Mouse (Mus musculus) forebrain, embryonic 13.5 days (tissue): Measurements from ENCODE around the gene Farsa. TPM values are rescaled to one million over a fixed set of nuclear protein-coding genes. Genes with fewer than 3 reads are reported as not detected.
A peak's percentile ranks its signal among the peaks of the same experiment; 100 is the strongest.
"Not testable (repeated sequence)": the region's sequence is repeated elsewhere in the genome, so short reads cannot be mapped to it uniquely, and the experiment has no call there.

Experiments used
- ATAC-seq: fragments of 200-750 bp; cut with Nextera tagmentation; 2 replicates; pipeline ENCODE4 v1.8.0; 2017
- H3K27ac ChIP-seq: fragments of 300-500 bp; sonication (generic); 2 replicates; pipeline ENCODE4 v1.5.1; 2015; ENCODE audit warnings: inconsistent platforms, mild to moderate bottlenecking, moderate library complexity
- H3K27me3 ChIP-seq: fragments of 300-500 bp; sonication (generic); 2 replicates; pipeline ENCODE4 v1.6.1; 2015; ENCODE audit warnings: mild to moderate bottlenecking, inconsistent platforms
- H3K36me3 ChIP-seq: fragments of 300-500 bp; sonication (generic); 2 replicates; pipeline ENCODE4 v1.6.1; 2015; ENCODE audit warnings: mild to moderate bottlenecking, inconsistent platforms; ENCODE audit not compliant: poor library complexity, severe bottlenecking
- H3K4me1 ChIP-seq: fragments of 300-500 bp; sonication (generic); 2 replicates; pipeline ENCODE4 v1.6.1; 2015; ENCODE audit warnings: inconsistent platforms
- H3K4me2 ChIP-seq: fragments of 300-500 bp; sonication (generic); 2 replicates; pipeline ENCODE4 v1.6.1; 2015; ENCODE audit warnings: inconsistent platforms, mild to moderate bottlenecking, moderate library complexity
- H3K4me3 ChIP-seq: fragments of 300-500 bp; sonication (generic); 2 replicates; pipeline ENCODE4 v1.5.1; 2015; ENCODE audit warnings: mild to moderate bottlenecking, inconsistent platforms
- H3K9ac ChIP-seq: fragments of 300-500 bp; sonication (generic); 2 replicates; pipeline ENCODE4 v1.6.1; 2015; ENCODE audit warnings: mild to moderate bottlenecking, inconsistent platforms
- H3K9me3 ChIP-seq: fragments of 300-500 bp; sonication (generic); replicated peaks from 2 replicates; pipeline ENCODE4 v1.6.1; 2016; ENCODE audit warnings: inconsistent platforms
- WGBS: fragments of 180-500 bp; shearing (Covaris S2); methylation state at CpG from one replicate; pipeline ENCODE4 v1.1.7; 2015; 5-methylcytosine and 5-hydroxymethylcytosine counted together
- polyA plus RNA-seq: library from polyadenylated mRNA; unstranded; fragments of >200 nt; fragmentation: Nextera tagmentation; extraction: Ambion mirVana; gene quantifications from 2 replicates; pipeline ENCODE4 v1.2.1, GENCODE M21; 2015

Farsa gene
- polyA plus RNA-seq, 1 experiment from 2014 or later = 123 TPM

DNA sequence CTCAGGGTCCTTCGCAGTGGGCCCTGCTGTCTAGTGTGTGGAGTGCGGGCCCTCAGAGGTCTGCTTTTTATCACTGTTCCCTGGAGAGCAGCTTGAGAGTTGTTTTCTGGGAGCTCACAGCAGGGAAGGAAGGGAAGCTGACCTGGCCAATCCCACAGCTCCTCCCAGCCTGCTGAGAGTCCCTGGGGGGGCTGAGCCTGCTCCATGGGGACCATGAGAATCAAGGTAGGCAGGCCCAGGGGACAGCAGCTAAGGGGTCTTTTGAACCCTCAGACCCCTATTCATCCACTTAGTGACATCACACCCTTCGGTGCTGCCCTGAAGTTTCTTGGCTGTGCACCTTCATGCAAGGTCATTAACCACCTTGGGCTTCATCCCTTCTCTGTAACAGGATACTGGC is 34.1 kb upstream of the Farsa start, which contains the start of gene Dand5:
Dand5 (minus strand) TSS at position 101 of the 400 bp plus-strand sequence.
- Histone ChIP-seq H3K27me3 (0 out of 2 replicates have a peak, but pooled peaks cover 3% of the 10 kb centered on the region), H3K9me3 (no peaks in the 10 kb centered on the region), H3K9ac (no peak within 1 kb of the TSS; the same call in 1 of the 2 replicates), H3K36me3 (no peaks in the 10 kb centered on the region), H3K4me3 (peak within 1 kb of the TSS; percentile 25; the same call in 1 of the 2 replicates), H3K4me2 (peak within 1 kb of the TSS; percentile 56), H3K27ac (no peak within 1 kb of the TSS), H3K4me1 (peaks cover 9% of the 10 kb centered on the region)
- 32% methylated on average over 3 of the region's 3 CpGs for WGBS
- ATAC-seq = no peak

DNA sequence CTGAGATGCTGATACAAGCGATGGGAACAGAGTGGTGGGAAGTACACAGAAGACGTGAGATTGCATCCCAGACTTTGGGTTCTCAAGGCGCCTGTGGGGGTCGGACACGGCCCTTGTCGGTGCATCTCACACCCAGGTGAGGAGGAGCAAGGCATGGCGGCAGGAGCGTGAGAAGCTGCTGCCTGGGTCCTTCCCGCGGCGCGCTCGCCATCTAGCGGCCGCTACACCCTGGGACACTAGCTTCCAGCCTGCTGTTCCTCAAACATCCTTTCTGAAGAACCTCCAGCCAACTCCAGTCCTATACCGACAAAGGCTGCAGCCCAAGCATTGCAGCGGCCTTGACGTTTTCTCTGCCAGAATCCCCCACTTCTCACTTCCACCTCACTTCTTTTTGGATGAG is 33.1 kb upstream of the Farsa start:
- H3K27ac ChIP-seq = no peak overlapping the region
- under 1% methylated on average over 18 of the region's 18 CpGs for WGBS
- peak overlapping the region; percentile 25; the same call in 1 of the 2 replicates for H3K4me3 ChIP-seq
- peak; percentile 88 for ATAC-seq
- no peaks in the 10 kb centered on the region for H3K9me3 ChIP-seq
- H3K27me3 ChIP-seq = 0 out of 2 replicates have a peak, but pooled peaks cover 3% of the 10 kb centered on the region
- no peaks in the 10 kb centered on the region for H3K36me3 ChIP-seq
- H3K9ac ChIP-seq = no peak overlapping the region; the same call in 1 of the 2 replicates
- peak overlapping the region; percentile 56 for H3K4me2 ChIP-seq
- H3K4me1 ChIP-seq = peaks cover 9% of the 10 kb centered on the region

DNA sequence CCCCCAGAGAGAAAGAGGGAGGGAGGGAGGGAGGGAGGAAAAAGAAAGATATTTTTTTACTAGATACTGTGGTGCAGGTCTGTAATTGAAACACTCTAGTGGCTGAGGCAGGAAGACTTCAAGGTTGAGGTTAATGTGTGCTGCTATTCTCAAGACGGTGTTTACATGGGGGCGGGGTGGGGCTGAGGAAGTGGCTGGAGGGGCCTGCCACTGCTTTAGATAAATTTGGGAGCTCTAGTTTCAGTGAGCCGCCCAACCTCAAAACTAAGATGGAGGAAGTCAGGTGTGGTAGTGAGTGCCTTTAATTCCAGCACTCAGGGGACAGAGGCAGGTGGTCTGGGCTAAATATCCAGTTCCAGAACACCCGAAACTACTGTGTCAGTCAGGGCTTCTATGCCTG is 31.2 kb upstream of the Farsa start:
- Histone ChIP-seq H3K4me3 (no peak overlapping the region), H3K4me2 (no peak overlapping the region), H3K27me3 (0 out of 2 replicates have a peak, but pooled peaks cover 3% of the 10 kb centered on the region), H3K36me3 (no peaks in the 10 kb centered on the region), H3K9me3 (no peaks in the 10 kb centered on the region), H3K27ac (no peak overlapping the region), H3K9ac (no peak overlapping the region), H3K4me1 (peaks cover 9% of the 10 kb centered on the region)
- 78% methylated on average over 4 of the region's 4 CpGs for WGBS
- no peak for ATAC-seq

DNA sequence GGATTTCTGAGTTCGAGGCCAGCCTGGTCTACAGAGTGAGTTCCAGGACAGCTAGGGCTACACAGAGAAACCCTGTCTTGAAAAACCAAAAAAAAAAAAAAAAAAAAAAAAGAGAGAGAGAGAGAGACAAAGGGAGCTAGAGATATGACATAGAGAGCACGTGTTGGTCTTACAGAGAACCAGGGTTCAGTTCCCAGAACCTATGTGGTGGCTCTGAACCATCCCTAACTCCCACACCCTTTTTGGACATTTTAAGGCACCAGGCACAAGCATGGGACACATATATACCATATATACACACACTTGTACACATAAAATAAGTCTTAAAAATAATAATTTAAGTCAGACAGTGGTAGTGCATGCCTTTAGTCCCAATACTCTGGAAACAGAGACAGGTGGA is 30.3 kb upstream of the Farsa start:
- not testable (repeated sequence) for H3K4me2 ChIP-seq, ATAC-seq, H3K4me1 ChIP-seq, H3K4me3 ChIP-seq, H3K27me3 ChIP-seq, H3K9ac ChIP-seq, H3K27ac ChIP-seq, H3K36me3 ChIP-seq, H3K9me3 ChIP-seq
- WGBS = 81% methylated on average over 2 of the region's 2 CpGs

GRCm38 (mm10) chr8:84831490-84831889 is 25.3 kb upstream of the Farsa start, which contains the start of gene Gadd45gip1:
Gene Gadd45gip1 (plus strand): TSS chr8:84831522.
- H3K36me3 ChIP-seq = peaks cover 28% of the 10 kb centered on the region
- H3K4me2 ChIP-seq = peak within 1 kb of the TSS; percentile 74
- no peaks in the 10 kb centered on the region for H3K27me3 ChIP-seq
- no peak for ATAC-seq
- peak within 1 kb of the TSS; percentile 97 for H3K9ac ChIP-seq
- no peaks in the 10 kb centered on the region for H3K9me3 ChIP-seq
- 80% methylated on average over 11 of the region's 11 CpGs for WGBS
- H3K4me3 ChIP-seq = peak within 1 kb of the TSS; percentile 88
- peaks cover 40% of the 10 kb centered on the region for H3K4me1 ChIP-seq
- H3K27ac ChIP-seq = peak within 1 kb of the TSS; percentile 95

GRCm38 (mm10) chr8:84832034-84832717 is 24.6 kb upstream of the Farsa start:
- peak overlapping the region; percentile 95 for H3K27ac ChIP-seq

GRCm38 (mm10) chr8:84832759-84833742 is 23.7 kb upstream of the Farsa start:
- no peak for ATAC-seq
- H3K4me1 ChIP-seq = peaks cover 46% of the 10 kb centered on the region
- 67% methylated on average over 10 of the region's 10 CpGs for WGBS

More at GRCm38 (mm10) chr8:84832034-84832717, 24.6 kb upstream of the Farsa start:
- WGBS = 2% methylated on average over 59 of the region's 59 CpGs
- Histone ChIP-seq H3K4me1 (peaks cover 45% of the 10 kb centered on the region), H3K4me3 (peak overlapping the region; percentile 88), H3K36me3 (peaks cover 35% of the 10 kb centered on the region), H3K9me3 (no peaks in the 10 kb centered on the region), H3K27me3 (no peaks in the 10 kb centered on the region), H3K4me2 (peak overlapping the region; percentile 74), H3K9ac (peak overlapping the region; percentile 97)
- peak; percentile 65 for ATAC-seq

DNA sequence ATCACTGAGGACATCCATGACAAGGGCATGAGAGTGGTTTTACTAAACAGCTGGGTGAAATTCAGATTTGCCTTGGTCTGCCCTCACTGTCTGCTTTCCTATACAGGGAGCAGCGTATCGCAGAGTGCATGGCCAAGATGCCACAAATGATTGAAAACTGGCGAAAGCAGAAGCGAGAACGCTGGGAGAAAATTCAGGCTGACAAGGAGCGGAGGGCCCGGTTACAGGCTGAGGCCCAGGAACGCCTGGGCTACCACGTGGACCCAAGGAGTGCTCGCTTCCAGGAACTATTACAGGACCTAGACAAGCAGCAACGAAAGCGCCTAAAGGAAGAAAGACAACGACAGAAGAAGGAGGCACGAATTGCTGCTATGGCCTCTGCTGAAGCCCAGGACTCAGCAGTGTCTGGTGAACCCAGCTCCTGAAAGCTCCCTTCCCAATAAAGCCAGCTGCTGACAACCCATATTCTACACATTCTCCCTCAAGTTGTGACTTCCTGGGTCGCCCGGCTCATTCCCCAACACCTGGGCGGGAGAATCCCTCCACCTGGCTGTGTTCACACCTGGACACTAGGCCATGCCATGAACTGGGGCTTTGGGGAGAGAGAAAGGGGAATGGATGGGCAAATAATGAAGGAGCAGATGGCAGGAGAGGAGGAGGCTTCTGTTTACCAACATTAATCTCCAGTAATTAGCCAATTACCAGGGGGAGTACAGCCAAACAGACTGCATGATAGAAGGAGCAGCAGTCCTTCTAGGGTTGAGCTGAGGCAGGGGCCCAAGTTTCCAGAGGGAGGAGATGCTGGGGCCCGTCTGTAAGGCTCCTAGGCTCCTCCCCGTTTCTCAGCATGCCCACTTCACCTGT is 22.6 kb upstream of the Farsa start:
- Histone ChIP-seq H3K27ac (peak overlapping the region; percentile 95), H3K4me1 (peaks cover 50% of the 10 kb centered on the region), H3K27me3 (no peaks in the 10 kb centered on the region), H3K4me3 (peak overlapping the region; percentile 88; the same call in 1 of the 2 replicates), H3K9me3 (no peaks in the 10 kb centered on the region), H3K36me3 (peaks cover 51% of the 10 kb centered on the region), H3K9ac (peak overlapping the region; percentile 27; the same call in 1 of the 2 replicates), H3K4me2 (peak overlapping the region; percentile 74; the same call in 1 of the 2 replicates)
- ATAC-seq = peak; percentile 61
- WGBS = 80% methylated on average over 19 of the region's 19 CpGs

More at GRCm38 (mm10) chr8:84832759-84833742, 23.7 kb upstream of the Farsa start:
- H3K9ac ChIP-seq = peak overlapping the region; percentile 97
- H3K4me2 ChIP-seq = peak overlapping the region; percentile 74
- H3K27ac ChIP-seq = peak overlapping the region; percentile 95
- H3K27me3 ChIP-seq = no peaks in the 10 kb centered on the region
- peak overlapping the region; percentile 88 for H3K4me3 ChIP-seq
- H3K9me3 ChIP-seq = no peaks in the 10 kb centered on the region
- H3K36me3 ChIP-seq = peaks cover 44% of the 10 kb centered on the region

- peaks cover 51% of the 10 kb centered on the region for H3K36me3 ChIP-seq
- no peak overlapping the region for H3K4me3 ChIP-seq
- peak overlapping the region; percentile 95 for H3K27ac ChIP-seq
- H3K9ac ChIP-seq = no peak overlapping the region
- H3K27me3 ChIP-seq = no peaks in the 10 kb centered on the region
- H3K4me1 ChIP-seq = peaks cover 58% of the 10 kb centered on the region
- 58% methylated on average over 10 of the region's 10 CpGs for WGBS
- ATAC-seq = peak; percentile 71
- H3K9me3 ChIP-seq = no peaks in the 10 kb centered on the region
- peak overlapping the region; percentile 30 for H3K4me2 ChIP-seq
Measured at GRCm38 (mm10) chr8:84834866-84835855, 21.6 kb upstream of the Farsa start.

DNA sequence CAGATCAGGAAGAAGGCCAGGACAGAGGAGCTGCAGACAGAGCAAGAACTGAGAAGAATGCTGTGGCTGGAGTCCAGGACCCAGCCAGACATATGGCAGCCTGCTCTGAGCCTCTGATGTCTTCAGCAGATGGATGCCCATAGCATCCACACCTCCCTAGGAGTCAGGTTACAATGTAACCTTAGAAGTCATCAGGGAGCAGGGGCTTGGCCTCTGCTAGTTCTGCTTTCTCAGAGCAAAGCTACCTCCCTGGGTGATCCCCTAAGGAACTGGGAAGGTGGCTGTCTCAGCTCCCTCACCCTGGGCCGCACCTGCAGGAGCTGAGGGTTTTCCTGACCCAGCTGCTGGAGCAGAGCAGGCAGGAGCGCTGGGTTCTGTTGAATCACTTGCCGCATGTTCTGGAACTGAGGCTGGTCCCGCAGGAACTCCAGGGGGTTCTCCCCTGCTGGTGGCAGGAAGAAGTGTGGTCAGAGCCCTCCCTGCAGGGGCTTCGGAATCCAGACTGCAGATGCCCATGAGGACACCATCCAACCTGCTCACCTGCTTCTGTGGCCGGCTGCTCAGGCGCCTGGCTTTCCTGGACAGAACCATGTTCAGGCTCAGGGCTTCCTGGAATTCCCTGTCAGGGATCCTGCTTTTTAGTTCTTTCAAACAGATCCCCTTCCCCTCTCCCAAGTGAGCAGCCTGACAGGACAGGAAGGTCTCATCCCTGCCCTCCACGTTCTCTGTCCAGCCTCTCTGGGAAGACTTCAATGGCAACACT is 19.5 kb upstream of the Farsa start:
- H3K4me1 ChIP-seq = peaks cover 58% of the 10 kb centered on the region
- H3K36me3 ChIP-seq = peaks cover 64% of the 10 kb centered on the region
- H3K9me3 ChIP-seq = no peaks in the 10 kb centered on the region
- H3K4me3 ChIP-seq = no peak overlapping the region
- ATAC-seq = no peak
- H3K27ac ChIP-seq = peak overlapping the region; percentile 31
- no peak overlapping the region for H3K9ac ChIP-seq
- H3K4me2 ChIP-seq = no peak overlapping the region
- H3K27me3 ChIP-seq = no peaks in the 10 kb centered on the region
- 79% methylated on average over 8 of the region's 8 CpGs for WGBS
